Mouse (Mus musculus): ENCODE results near the gene Tshz3. TPM values are rescaled to one million over a fixed set of nuclear protein-coding genes. Genes with fewer than 3 reads are reported as not detected.

The Tshz3 gene
- polyA plus RNA-seq (2012; ENCODE audit: insufficient read depth, insufficient read length, missing spikeins) = 0.58 and 0.79 TPM in 2 replicates

DNA sequence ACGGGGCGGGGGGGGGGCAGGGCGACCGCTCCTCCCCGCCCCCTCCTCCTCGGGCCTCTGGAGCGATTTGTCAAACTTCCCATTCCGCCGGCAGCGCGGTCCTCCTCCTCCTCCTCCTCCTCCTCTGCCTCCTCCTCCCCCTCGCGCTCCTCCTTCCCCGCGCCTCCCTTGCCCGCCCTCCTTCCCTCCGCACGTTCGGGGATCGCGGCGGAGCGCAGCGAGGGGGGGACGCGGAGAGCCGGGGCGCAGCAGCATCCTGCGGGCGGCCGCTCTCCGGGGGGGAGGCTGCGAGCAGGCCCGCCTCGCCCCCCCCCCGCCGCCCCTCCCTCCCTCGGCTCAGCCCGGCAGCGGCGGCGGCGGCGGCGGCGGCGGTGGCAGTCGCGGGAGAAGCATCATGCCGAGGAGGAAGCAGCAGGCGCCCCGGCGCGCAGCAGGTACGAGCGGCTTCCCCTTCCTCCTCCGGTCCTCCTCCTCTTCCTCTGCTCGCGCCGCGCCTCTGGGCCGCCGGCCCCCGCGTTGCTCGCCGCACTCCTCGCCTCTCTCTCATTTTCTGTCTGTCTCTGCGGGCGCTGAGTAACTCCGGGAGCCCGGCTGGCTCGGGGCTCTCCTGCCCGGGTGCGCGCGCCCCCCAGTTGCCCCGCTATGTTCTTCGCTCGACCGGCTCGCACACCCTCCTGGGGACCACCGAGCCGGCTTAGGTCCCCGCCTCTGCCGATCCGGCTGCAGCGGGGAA is at the start of gene Tshz3:
Gene Tshz3 (plus strand): TSS at position 263 of the 733 bp plus-strand sequence.
- H3K4me3 ChIP-seq (ENCODE audit: insufficient read depth, low read depth, low read length) = peak within 1 kb of the TSS; percentile 99
- H3K4me1 ChIP-seq (ENCODE audit: control insufficient read depth, insufficient read depth, insufficient read length, low read length) = no peaks in the 10 kb centered on the region
- H3K27ac ChIP-seq (replicated peaks; ENCODE audit: low read depth, low read length) = peak within 1 kb of the TSS; percentile 73

DNA sequence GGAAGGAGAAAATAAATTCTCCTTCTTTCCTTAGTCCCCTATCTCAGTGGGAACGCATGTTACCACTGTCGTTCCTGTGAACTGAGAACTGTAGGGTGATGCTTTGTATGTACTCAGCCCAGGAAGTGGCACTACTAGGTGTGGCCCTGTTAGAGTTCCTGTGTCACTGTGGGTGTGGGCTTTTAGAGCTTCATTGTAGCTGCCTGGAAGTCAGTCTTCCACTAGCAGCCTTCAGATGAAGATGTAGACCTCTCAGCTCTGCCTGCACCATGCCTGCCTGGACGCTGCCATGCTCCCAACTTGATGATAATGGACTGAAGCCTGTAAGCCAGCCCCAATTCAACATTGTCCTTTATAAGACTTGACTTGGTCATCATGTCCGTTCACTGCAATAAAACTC is 42.0 kb upstream of the Tshz3 start:
- Histone ChIP-seq H3K4me1 (ENCODE audit: control insufficient read depth, insufficient read depth, insufficient read length, low read length) (no peaks in the 10 kb centered on the region), H3K4me3 (ENCODE audit: insufficient read depth, low read depth, low read length) (no peak overlapping the region), H3K27ac (replicated peaks; ENCODE audit: low read depth, low read length) (no peak overlapping the region)

DNA sequence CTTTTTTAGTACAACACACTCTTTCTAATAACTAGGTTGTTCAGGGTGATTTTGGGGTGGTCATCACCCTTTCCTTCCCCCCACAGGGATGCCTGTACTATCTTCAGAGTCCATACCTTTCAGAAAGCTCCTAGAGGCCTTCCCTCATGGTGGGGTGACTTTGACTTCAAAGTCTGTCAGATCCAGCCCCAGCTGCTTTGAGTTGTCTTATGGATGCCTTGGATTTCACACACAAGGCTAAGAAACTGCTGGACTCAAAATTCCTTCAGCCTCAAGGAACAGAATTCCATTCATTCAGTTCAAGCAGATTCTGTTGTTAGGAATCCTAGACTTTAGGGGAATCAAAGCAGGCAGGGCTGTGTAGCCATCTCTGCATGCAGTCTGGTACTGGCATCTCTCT is 41.5 kb upstream of the Tshz3 start:
- Histone ChIP-seq H3K4me1 (ENCODE audit: control insufficient read depth, insufficient read depth, insufficient read length, low read length) (no peaks in the 10 kb centered on the region), H3K4me3 (ENCODE audit: insufficient read depth, low read depth, low read length) (no peak overlapping the region), H3K27ac (replicated peaks; ENCODE audit: low read depth, low read length) (no peak overlapping the region)

DNA sequence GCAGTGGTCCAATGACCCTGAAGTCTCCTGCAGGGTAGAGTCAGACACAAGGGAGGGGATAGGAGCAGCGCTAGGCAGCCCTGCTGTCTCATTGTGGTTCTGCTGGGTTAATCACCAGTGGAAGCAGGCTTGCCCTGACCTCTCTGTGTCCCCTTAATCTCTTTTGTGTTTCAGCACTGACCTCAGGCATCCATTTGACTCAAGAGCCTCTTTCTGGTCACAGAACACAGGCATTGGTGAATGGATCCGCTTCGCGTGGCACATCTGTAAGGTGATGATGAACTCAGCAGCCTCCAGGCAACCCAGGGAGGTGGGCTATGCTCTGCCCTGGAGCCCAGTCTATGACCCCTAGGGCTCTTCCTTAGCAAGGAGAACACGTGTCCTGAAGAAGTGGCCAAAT is 39.6 kb upstream of the Tshz3 start:
- H3K4me3 ChIP-seq (ENCODE audit: insufficient read depth, low read depth, low read length) = no peak overlapping the region
- H3K27ac ChIP-seq (replicated peaks; ENCODE audit: low read depth, low read length) = no peak overlapping the region
- H3K4me1 ChIP-seq (ENCODE audit: control insufficient read depth, insufficient read depth, insufficient read length, low read length) = no peaks in the 10 kb centered on the region

DNA sequence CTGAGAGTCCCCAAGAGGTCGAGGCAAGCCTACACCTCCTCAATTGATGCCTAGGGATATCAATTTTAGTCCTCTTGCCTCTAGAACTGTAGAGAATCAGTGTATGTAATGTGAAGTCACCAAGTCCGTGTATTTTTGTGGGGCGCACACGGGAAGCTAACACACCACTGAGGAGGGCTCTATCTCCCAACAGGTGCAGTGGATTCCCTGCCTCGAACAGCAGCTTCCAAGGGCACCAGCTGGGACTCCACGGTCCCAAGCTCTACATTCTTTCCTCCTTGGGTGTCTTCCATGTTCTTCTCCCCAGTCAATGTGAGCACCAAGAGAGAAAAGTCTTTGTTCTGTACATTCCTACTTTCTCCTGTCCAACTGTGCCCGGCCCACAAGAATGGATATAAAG is 38.7 kb upstream of the Tshz3 start:
- Histone ChIP-seq H3K4me1 (ENCODE audit: control insufficient read depth, insufficient read depth, insufficient read length, low read length) (no peaks in the 10 kb centered on the region), H3K4me3 (ENCODE audit: insufficient read depth, low read depth, low read length) (no peak overlapping the region), H3K27ac (replicated peaks; ENCODE audit: low read depth, low read length) (no peak overlapping the region)

DNA sequence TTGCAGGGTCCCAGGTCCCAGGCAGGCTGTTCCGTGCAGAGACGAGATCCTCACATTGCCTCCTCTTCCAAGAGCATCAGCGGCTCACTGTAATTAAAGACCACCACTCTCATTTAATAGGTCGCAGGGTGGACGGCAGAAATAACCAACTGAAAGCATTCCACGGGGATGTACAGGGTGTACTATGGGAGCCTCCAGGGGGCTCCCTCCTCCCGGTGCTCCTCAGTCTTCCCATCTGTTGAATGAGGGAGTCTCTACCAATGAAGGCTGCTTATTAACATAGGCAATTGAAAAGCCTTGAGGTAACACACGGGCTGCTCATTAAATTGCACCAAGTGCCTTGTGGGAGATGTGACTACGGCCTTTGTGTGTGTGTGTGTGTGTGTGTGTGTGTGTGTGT is 37.3 kb upstream of the Tshz3 start:
- no peak overlapping the region for H3K27ac ChIP-seq (replicated peaks; ENCODE audit: low read depth, low read length)
- no peak overlapping the region for H3K4me3 ChIP-seq (ENCODE audit: insufficient read depth, low read depth, low read length)
- H3K4me1 ChIP-seq (ENCODE audit: control insufficient read depth, insufficient read depth, insufficient read length, low read length) = no peaks in the 10 kb centered on the region

DNA sequence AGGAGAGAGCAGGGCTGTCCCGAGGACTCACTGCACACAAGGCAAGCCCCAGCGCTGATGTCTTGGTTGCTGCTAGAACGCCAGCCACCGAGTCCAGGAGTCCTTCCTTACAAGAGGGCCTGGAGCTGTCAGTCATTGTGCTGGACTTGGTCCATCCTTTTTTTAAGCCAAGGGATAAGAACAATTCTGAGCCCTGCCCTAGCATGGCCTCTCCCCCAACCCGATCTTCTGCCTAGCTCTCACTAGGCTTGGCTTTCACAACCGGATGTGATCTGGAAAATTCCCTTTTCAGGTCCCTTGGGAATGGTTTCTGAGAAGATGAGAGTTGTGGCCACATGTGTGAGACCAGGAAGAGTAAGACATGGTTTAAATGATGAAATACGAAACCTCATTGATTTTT is 34.5 kb upstream of the Tshz3 start:
- peak overlapping the region; percentile 24; the same call in 1 of the 2 replicates for H3K27ac ChIP-seq (replicated peaks; ENCODE audit: low read depth, low read length)
- H3K4me1 ChIP-seq (ENCODE audit: control insufficient read depth, insufficient read depth, insufficient read length, low read length) = no peaks in the 10 kb centered on the region
- no peak overlapping the region for H3K4me3 ChIP-seq (ENCODE audit: insufficient read depth, low read depth, low read length)

DNA sequence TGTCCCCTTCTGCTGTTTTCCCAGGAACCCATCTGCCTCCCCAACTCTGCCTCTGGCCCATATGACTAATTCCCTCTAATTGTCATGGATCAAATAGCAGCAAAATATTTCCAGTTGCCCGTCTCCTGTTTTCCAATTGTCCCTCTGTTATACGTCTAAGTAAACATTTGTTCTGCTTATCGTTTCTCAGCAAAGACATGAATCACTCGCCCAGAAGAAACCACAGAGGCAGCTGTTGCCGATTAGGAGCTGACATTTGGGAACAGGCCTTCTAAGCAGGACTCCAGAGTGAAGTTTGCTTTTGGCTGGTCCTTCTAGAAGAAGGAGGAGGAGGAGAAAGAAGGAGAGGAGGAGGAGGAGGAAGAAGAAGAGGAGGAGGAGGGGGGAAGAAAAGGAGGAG is 30.2 kb upstream of the Tshz3 start:
- H3K27ac ChIP-seq (replicated peaks; ENCODE audit: low read depth, low read length) = no peak overlapping the region
- H3K4me1 ChIP-seq (ENCODE audit: control insufficient read depth, insufficient read depth, insufficient read length, low read length) = no peaks in the 10 kb centered on the region
- no peak overlapping the region for H3K4me3 ChIP-seq (ENCODE audit: insufficient read depth, low read depth, low read length)

DNA sequence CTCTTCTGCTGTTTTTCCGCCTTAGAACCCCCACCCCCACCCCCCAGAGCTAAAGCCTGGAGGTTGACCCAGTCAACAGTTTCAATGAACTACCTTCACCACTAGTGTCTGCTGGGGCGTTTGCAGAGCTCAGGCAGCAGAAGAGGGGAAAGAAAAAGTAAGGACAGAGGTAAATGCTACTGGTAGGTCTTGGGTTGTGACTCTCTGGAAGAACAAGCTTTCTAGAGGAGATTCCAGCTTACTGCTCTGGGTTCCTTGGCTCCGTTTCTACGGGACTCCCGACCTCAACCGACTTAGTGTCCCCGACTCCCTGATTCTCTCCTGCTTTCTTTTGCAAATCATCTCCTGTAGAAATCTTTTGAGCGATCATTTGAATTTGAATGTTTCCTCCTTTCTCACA is 19.9 kb upstream of the Tshz3 start:
- Histone ChIP-seq H3K4me1 (ENCODE audit: control insufficient read depth, insufficient read depth, insufficient read length, low read length) (no peaks in the 10 kb centered on the region), H3K4me3 (ENCODE audit: insufficient read depth, low read depth, low read length) (no peak overlapping the region), H3K27ac (replicated peaks; ENCODE audit: low read depth, low read length) (no peak overlapping the region)

DNA sequence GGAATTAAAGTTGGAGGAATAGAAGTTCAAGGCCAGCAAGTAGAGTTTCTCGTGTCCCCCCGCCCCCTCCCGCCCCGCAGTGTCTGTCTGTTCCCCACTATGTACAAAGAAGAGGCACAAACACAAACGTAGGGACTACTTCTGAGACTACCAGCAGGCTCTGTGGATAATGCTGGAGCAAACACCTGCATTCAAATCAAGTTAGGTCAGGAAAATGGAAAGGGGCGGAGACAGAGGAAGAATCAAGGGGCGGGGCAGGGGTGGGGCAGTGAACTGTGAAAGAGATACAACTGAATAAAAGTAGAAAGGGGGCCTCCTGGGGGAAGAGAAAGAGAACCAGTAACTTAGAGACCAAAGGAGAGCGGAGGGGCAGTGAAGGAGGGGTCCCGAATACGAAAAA is 19.4 kb upstream of the Tshz3 start:
- H3K27ac ChIP-seq (replicated peaks; ENCODE audit: low read depth, low read length) = no peak overlapping the region
- no peaks in the 10 kb centered on the region for H3K4me1 ChIP-seq (ENCODE audit: control insufficient read depth, insufficient read depth, insufficient read length, low read length)
- H3K4me3 ChIP-seq (ENCODE audit: insufficient read depth, low read depth, low read length) = no peak overlapping the region

DNA sequence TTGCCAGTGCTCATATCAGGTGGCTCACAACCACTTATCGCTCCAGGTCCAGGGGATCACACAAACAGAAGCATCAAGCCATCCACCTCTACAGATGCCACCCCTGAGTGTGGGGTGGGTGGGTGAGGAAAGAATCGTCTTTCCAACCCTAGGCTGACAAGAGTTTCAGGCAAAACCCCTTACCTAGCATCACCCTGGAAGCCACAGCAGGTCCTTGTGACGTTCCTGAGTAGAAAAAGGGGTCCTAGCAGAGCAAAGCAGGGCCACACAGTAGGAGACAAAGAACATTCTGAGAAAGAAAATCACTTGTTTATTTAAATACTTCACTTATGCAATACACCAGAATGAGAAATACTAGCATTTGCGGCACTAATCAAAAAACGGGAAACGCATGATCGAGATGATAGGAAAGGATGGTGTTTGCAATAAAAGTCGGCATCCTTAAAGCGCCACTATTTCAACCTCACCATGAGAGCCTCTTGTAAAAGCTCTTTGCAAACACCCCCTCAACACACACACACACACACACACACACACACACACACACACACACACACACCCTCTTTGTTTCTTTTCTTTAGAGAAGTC is 18.8 kb upstream of the Tshz3 start:
- H3K4me1 ChIP-seq (ENCODE audit: control insufficient read depth, insufficient read depth, insufficient read length, low read length) = no peaks in the 10 kb centered on the region
- H3K27ac ChIP-seq (replicated peaks; ENCODE audit: low read depth, low read length) = no peak overlapping the region
- H3K4me3 ChIP-seq (ENCODE audit: insufficient read depth, low read depth, low read length) = no peak overlapping the region

DNA sequence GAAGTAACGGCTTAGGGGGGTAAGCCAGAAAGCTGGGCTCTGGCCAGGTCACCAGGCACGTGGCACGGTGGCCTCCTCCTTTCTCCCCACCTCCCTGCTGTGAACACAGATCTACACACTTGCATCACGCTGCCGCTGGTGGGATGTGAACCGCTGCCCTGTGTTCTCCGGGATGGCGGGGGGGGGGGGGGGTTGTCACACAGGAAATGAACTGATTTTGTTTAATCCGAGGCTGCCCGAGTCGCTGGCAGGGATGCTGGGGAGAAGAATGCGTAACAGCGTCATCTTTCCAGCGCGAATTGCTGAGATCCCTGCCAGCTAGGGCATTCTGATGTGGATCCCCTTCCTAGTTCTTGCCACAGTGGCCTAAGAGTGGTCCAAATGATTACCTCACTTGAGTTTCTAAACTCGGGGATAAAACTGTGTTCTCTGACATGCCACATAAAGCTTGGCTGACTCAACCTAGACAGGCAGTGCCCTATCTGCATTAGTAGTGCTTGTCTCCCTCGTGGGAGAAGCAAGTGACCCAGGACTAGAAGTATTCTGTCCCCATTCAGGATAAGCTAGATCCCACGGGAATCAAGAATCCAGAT is 18.0 kb upstream of the Tshz3 start:
- 0 out of 2 replicates have a peak overlapping the region, but pooled peaks have one; percentile 6 for H3K4me3 ChIP-seq (ENCODE audit: insufficient read depth, low read depth, low read length)
- no peaks in the 10 kb centered on the region for H3K4me1 ChIP-seq (ENCODE audit: control insufficient read depth, insufficient read depth, insufficient read length, low read length)
- no peak overlapping the region for H3K27ac ChIP-seq (replicated peaks; ENCODE audit: low read depth, low read length)

DNA sequence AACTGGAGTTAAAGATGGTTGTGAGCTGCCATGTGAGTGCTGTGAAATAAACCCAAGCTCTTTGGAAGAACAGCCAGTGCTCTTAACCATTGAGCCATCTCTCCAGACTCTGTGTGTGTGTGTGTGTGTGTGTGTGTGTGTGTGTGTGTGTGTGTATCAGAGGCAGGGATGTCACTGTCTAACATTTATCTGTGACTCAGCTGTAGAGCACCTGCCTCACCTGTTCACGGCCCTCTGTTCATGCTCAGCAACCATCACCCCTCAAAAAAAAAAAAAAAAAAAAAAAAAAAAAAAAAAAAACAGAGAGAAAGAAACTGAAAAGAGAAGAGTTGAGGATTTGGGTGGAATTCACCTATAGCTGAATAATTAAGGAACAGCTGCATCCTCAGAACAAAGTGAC is 10.4 kb upstream of the Tshz3 start:
- no peaks in the 10 kb centered on the region for H3K4me1 ChIP-seq (ENCODE audit: control insufficient read depth, insufficient read depth, insufficient read length, low read length)
- H3K4me3 ChIP-seq (ENCODE audit: insufficient read depth, low read depth, low read length) = no peak overlapping the region
- no peak overlapping the region for H3K27ac ChIP-seq (replicated peaks; ENCODE audit: low read depth, low read length)

DNA sequence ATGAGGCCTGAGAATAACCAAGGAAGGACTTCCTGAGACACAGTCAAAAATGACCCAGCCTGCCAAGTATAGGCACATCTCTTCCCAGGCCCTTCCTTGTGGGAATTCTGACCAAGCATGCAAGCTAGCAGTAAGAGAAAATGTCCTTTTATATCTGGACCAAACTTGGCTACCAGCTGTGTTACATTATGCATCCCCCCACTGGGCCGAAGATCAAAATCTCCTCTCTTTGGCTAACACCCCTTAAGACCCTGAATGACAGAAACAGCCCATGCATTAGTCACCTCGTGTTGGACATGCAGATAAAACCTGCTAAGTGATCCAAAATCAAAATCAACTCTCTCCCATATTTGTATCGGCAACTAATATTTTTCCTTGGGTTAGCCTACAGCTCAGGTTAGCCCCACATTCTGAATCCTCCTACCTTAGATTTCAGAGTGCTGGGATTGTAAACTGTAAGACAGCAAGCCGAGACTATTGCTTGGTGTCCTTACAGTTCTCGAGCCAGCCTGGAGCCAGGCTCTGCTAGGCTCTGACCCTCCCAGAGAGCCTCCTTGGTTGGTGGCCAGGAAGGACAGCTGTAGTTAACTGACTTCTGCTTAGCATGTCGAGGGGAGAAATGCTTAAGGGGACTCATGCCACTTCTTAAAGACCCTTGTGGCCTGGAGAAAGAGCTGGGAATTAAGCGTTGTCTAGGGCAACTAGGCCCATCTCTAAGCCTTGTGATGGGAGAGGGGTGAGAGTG is 8.7 kb upstream of the Tshz3 start:
- Histone ChIP-seq H3K4me1 (ENCODE audit: control insufficient read depth, insufficient read depth, insufficient read length, low read length) (no peaks in the 10 kb centered on the region), H3K4me3 (ENCODE audit: insufficient read depth, low read depth, low read length) (no peak overlapping the region), H3K27ac (replicated peaks; ENCODE audit: low read depth, low read length) (no peak overlapping the region)

DNA sequence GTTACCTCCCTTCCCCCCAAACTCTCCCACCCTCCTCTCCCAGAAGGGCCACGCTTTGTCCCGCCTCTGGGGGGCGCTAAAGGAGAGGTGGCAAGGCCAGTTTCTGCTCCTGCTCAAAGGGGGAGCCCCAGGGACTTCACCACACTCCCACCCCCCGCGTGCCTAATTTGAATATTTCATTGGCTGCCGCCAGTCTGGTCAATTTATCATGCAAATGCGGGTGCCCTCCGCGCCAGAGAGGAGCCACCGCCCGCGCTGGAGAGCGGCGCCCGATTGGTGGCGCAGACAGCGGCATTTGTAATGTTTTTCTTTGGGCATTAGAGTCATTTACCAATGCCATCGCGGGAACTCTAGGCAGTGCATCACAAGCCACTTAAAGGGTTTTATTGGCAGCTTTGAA is 7.4 kb upstream of the Tshz3 start:
- Histone ChIP-seq H3K27ac (replicated peaks; ENCODE audit: low read depth, low read length) (no peak overlapping the region), H3K4me3 (ENCODE audit: insufficient read depth, low read depth, low read length) (no peak overlapping the region; the same call in 1 of the 2 replicates), H3K4me1 (ENCODE audit: control insufficient read depth, insufficient read depth, insufficient read length, low read length) (no peaks in the 10 kb centered on the region)

All from brown adipose tissue, adult 24 weeks (tissue).